Mouse (Mus musculus) myocyte (in vitro differentiated cells): Measurements from ENCODE around the gene Nae1.

Source experiments
- CEBPB ChIP-seq: IDR thresholded peaks from 2 replicates; pipeline ENCODE4 v1.6.1; 2011; ENCODE audit warnings: mild to moderate bottlenecking, moderate library complexity; ENCODE audit not compliant: poor library complexity, insufficient read depth, severe bottlenecking
- MYOD1 ChIP-seq, 3 experiments: IDR thresholded peaks; one replicate each; pipeline ENCODE4 v1.6.1; 2011; ENCODE audit warnings: control low read depth in 2 of 3, low read depth in 2 of 3, mild to moderate bottlenecking in 2 of 3, moderate library complexity in 1 of 3; ENCODE audit not compliant: insufficient read length in 2 of 3, control insufficient read depth in 1 of 3
- MYOG ChIP-seq, 3 experiments: IDR thresholded peaks; one replicate each; pipeline ENCODE4 v1.6.1; 2011; ENCODE audit warnings: control low read depth in 2 of 3, low read depth in 2 of 3, mild to moderate bottlenecking in 2 of 3; ENCODE audit not compliant: insufficient read length in 2 of 3, control insufficient read depth in 1 of 3, insufficient read depth in 1 of 3
- POLR2A ChIP-seq: IDR thresholded peaks from one replicate; pipeline ENCODE4 v1.6.1; 2011; ENCODE audit warnings: low read depth, mild to moderate bottlenecking, control low read depth, moderate library complexity; ENCODE audit not compliant: insufficient read length
- POLR2AphosphoS2 ChIP-seq: IDR thresholded peaks from one replicate; pipeline ENCODE4 v1.6.1; 2011; ENCODE audit warnings: low read depth, control low read depth; ENCODE audit not compliant: insufficient read length
- USF1 ChIP-seq: IDR thresholded peaks from one replicate; pipeline ENCODE4 v1.6.1; 2011; ENCODE audit warnings: low read depth, mild to moderate bottlenecking, control low read depth, moderate library complexity

DNA sequence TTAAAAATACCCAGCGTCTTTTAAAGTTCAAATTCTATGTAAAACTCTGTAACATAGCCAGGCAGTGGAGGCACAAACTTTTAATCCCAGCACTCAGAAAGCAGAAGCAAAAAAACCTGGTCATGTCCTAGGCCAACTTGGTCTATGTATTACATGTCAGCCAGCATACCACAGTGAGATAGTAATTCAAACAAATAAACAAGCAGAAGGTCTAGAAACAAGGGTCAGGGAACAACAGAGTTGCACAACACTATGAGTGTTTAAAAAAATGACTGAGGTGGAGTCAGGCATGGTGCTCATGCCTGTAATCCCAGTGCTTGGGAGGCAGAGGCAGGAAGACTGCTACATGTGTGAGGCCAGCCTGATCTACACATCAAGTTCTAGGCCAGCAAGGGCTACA lies 55.3 kb downstream of the Nae1 start:
- TF ChIP-seq POLR2A (no peak), POLR2AphosphoS2 (no peak), MYOD1 (IDR thresholded peaks at IDR 0.05; ENCODE audit: control insufficient read depth in 1 of 3, insufficient read length in 2 of 3, low read depth in 2 of 3) (no peak), MYOG (IDR thresholded peaks at IDR 0.05; ENCODE audit: control insufficient read depth in 1 of 3, insufficient read depth in 1 of 3, insufficient read length in 2 of 3, low read depth in 2 of 3) (no peak), CEBPB (no peak), USF1 (no peak)
